8 mouse cellular contexts compared by ENCODE assay signal in genomic region chr9:102625401-102625982, GRCm38 (mm10). TPM values are rescaled to one million over a fixed set of nuclear protein-coding genes. Genes with fewer than 3 reads are reported as not detected.
A peak's percentile ranks its signal among the peaks of the same experiment; 100 is the strongest.
DNase-seq lines count a peak whose midpoint lies in the region; ATAC-seq and TF ChIP-seq lines count a peak whose summit lies in the region.

No protein-coding gene starts in this region.

- DNase-seq in kidney, adult 9 months: no peak
- DNase-seq in brain, embryonic 14.5 days (ENCODE audit: low read depth): peak; percentile 80
- DNase-seq in yolk sac, embryonic 10.5 days (ENCODE audit: low spot score): no peak
- DNase-seq in adrenal gland, postnatal 4 days (ENCODE audit: low spot score in 2 of 2): no peak

- peaks cover 12% of the 10 kb centered on the region for H3K4me1 ChIP-seq in kidney, embryonic 14.5 days (ENCODE audit: control insufficient read depth, insufficient read depth, low read length)
- peaks cover 20% of the 10 kb centered on the region for H3K4me1 ChIP-seq in hindbrain, embryonic 12.5 days

- no peaks in the 10 kb centered on the region for H3K9me3 ChIP-seq in kidney, embryonic 14.5 days (ENCODE audit: control insufficient read depth, low read length)
- H3K9me3 ChIP-seq in hindbrain, embryonic 12.5 days (replicated peaks): no peaks in the 10 kb centered on the region

- peak overlapping the region; percentile 79 for H3K4me3 ChIP-seq in kidney, embryonic 14.5 days (ENCODE audit: low read length)
- peak overlapping the region; percentile 87 for H3K4me3 ChIP-seq in hindbrain, embryonic 12.5 days

- H3K9ac ChIP-seq in kidney, embryonic 14.5 days (ENCODE audit: low read depth, low read length): peak overlapping the region; percentile 99
- peak overlapping the region; percentile 95 for H3K9ac ChIP-seq in hindbrain, embryonic 12.5 days

- TF ChIP-seq CTCF in brain, embryonic 14.5 days (IDR thresholded peaks at IDR 0.05; ENCODE audit: borderline replicate concordance, extremely low read depth, insufficient read depth, insufficient read length): no peak

- H3K36me3 ChIP-seq in kidney, embryonic 14.5 days (ENCODE audit: control insufficient read depth, insufficient read depth, low read length): no peaks in the 10 kb centered on the region
- H3K36me3 ChIP-seq in hindbrain, embryonic 12.5 days: no peaks in the 10 kb centered on the region

- H3K27me3 ChIP-seq in kidney, embryonic 14.5 days (ENCODE audit: control insufficient read depth, insufficient read depth, low read length): no peaks in the 10 kb centered on the region
- H3K27me3 ChIP-seq in hindbrain, embryonic 12.5 days: no peaks in the 10 kb centered on the region

- WGBS in kidney, embryonic 14.5 days: 1% methylated on average over 26 of the region's 27 CpGs
- WGBS in hindbrain, embryonic 12.5 days: under 1% methylated on average over 21 of the region's 27 CpGs

- no peak for TF ChIP-seq POLR2A in brain, embryonic 14.5 days (IDR thresholded peaks at IDR 0.05; ENCODE audit: borderline replicate concordance, extremely low read depth, insufficient read depth, insufficient read length, poor library complexity, severe bottlenecking)

- peak overlapping the region; percentile 97 for H3K27ac ChIP-seq in kidney, embryonic 14.5 days (ENCODE audit: low read depth, low read length)
- peak overlapping the region; percentile 96 for H3K27ac ChIP-seq in hindbrain, embryonic 12.5 days

- peak; percentile 70; the same call in 1 of the 2 replicates for ATAC-seq in kidney, embryonic 14.5 days (ENCODE audit: low FRiP score, low TSS enrichment)
- peak; percentile 27 for ATAC-seq in CD4-positive, CD25-positive, alpha-beta regulatory T cell, adult 4 months
- ATAC-seq in hindbrain, embryonic 12.5 days (ENCODE audit: low FRiP score): peak; percentile 72
- 0 out of 2 replicates have a peak, but pooled peaks have one; percentile 5 for ATAC-seq in megakaryocyte-erythroid progenitor cell, adult 5-6 weeks (replicated peaks; ENCODE audit: low FRiP score, low TSS enrichment, poor library complexity, severe bottlenecking)

- H3K4me2 ChIP-seq in kidney, embryonic 14.5 days (replicated peaks; ENCODE audit: low read depth, low read length): peak overlapping the region; percentile 61
- peak overlapping the region; percentile 73 for H3K4me2 ChIP-seq in hindbrain, embryonic 12.5 days (replicated peaks)

RNA-seq across cellular contexts. Expression of gene Anapc13, which starts 0.6 kb away (rescaled TPM):
- 197 and 249 TPM in 2 replicates for polyA plus RNA-seq in kidney, embryonic 14.5 days (2014; fragmentation: Nextera tagmentation; extraction: Ambion mirVana)
- 100 to 1,000 TPM in 1 of 2 experiments, 10 to 100 TPM in 1; 88.7 to 111 TPM for polyA plus RNA-seq in CD4-positive, CD25-positive, alpha-beta regulatory T cell, adult 4 months (2017; shearing (Covaris generic))
- 125 and 129 TPM in 2 replicates for polyA plus RNA-seq in brain, embryonic 14.5 days (2012; rRNA removed)
- polyA plus RNA-seq in hindbrain, embryonic 12.5 days (2016; fragmentation: Nextera tagmentation; extraction: Ambion mirVana): 171 and 172 TPM in 2 replicates
- total RNA-seq in megakaryocyte-erythroid progenitor cell, adult 5-6 weeks (2014; fragmentation: Nextera tagmentation): 132 and 143 TPM in 2 replicates
- 106 and 202 TPM in 2 replicates for total RNA-seq in megakaryocyte-erythroid progenitor cell, adult 5-6 weeks (2017)
- total RNA-seq in adrenal gland, postnatal 4 days (2021): 100 to 1,000 TPM; 238 to 248 TPM

RNA-seq across cellular contexts. Expression of gene Cep63, which starts 0.8 kb away (rescaled TPM):
- polyA plus RNA-seq in kidney, embryonic 14.5 days (2014; fragmentation: Nextera tagmentation; extraction: Ambion mirVana): 49.4 and 51.7 TPM in 2 replicates
- 10 to 100 TPM; 52.0 to 61.4 TPM for polyA plus RNA-seq in CD4-positive, CD25-positive, alpha-beta regulatory T cell, adult 4 months (2017; shearing (Covaris generic))
- polyA plus RNA-seq in brain, embryonic 14.5 days (2012; rRNA removed): 21.4 and 23.8 TPM in 2 replicates
- polyA plus RNA-seq in hindbrain, embryonic 12.5 days (2016; fragmentation: Nextera tagmentation; extraction: Ambion mirVana): 53.3 and 56.9 TPM in 2 replicates
- total RNA-seq in megakaryocyte-erythroid progenitor cell, adult 5-6 weeks (2014; fragmentation: Nextera tagmentation): 38.6 and 40.1 TPM in 2 replicates
- total RNA-seq in megakaryocyte-erythroid progenitor cell, adult 5-6 weeks (2017): 52.7 and 63.8 TPM in 2 replicates
- total RNA-seq in adrenal gland, postnatal 4 days (2021): 10 to 100 TPM; 41.8 to 47.9 TPM

Comparison
In these comparisons a context has a peak if more than half of its experiments do, and no peak if none do; other contexts are left out.
1. ATAC-seq: peak in every context shown above with its lines; median percentile 72 in hindbrain, embryonic 12.5 days; 70 in kidney, embryonic 14.5 days; 27 in CD4-positive, CD25-positive, alpha-beta regulatory T cell, adult 4 months; 5 in megakaryocyte-erythroid progenitor cell, adult 5-6 weeks.